35 mouse cellular contexts compared by ENCODE assay signal in genomic region chr2:77938317-77938716, GRCm38 (mm10).
"Had no signal": no experiment of that assay in that cellular context is flagged by ENCODE, and none has a peak within 500 bp of the region (broad histone marks: within the 10 kb centered on the region; RNA-seq: fewer than 3 reads in every experiment).

No protein-coding gene starts in this region.

- H3K4me3 ChIP-seq: heart, embryonic 10.5 days; heart, embryonic 12.5 days; heart, embryonic 13.5 days; heart, embryonic 15.5 days; hindbrain, embryonic 10.5 days; hindbrain, embryonic 12.5 days; hindbrain, embryonic 13.5 days; hindbrain, embryonic 15.5 days; intestine, embryonic 15.5 days; kidney, embryonic 15.5 days; layer of hippocampus, adult 2 months had no signal

- ATAC-seq: hindbrain, embryonic 16.5 days; hindbrain, postnatal 0 days; inflammation-experienced regulatory T-cells, adult 6 months; intestine, embryonic 15.5 days; intestine, embryonic 16.5 days; intestine, postnatal 0 days had no signal

- H3K9me3 ChIP-seq: heart, embryonic 10.5 days; heart, embryonic 12.5 days; heart, embryonic 13.5 days; heart, embryonic 15.5 days; hindbrain, embryonic 10.5 days; hindbrain, embryonic 12.5 days; hindbrain, embryonic 13.5 days; hindbrain, embryonic 15.5 days; intestine, embryonic 15.5 days; kidney, embryonic 15.5 days had no signal

- H3K27me3 ChIP-seq: heart, embryonic 12.5 days; heart, embryonic 13.5 days; heart, embryonic 15.5 days; hindbrain, embryonic 12.5 days; hindbrain, embryonic 13.5 days; hindbrain, embryonic 15.5 days; intestine, embryonic 15.5 days; kidney, embryonic 15.5 days had no signal

- DNase-seq: heart, postnatal 10 days; heart, postnatal 14 days; heart, postnatal 36 days; heart, postnatal 4 days; kidney, adult 11 months; kidney, adult 18-20 months; kidney, adult 2 months; kidney, adult 8-10 months; kidney, adult 9 months; kidney, postnatal 10 days; kidney, postnatal 14 days; kidney, postnatal 25 days; kidney, postnatal 36 days; kidney, postnatal 4 days; layer of hippocampus, adult 9-11 months; layer of hippocampus, postnatal 36 days had no signal

- H3K4me2 ChIP-seq: heart, embryonic 11.5 days; heart, embryonic 12.5 days; heart, embryonic 13.5 days; heart, embryonic 15.5 days; hindbrain, embryonic 12.5 days; hindbrain, embryonic 13.5 days; hindbrain, embryonic 14.5 days; hindbrain, embryonic 15.5 days; intestine, embryonic 15.5 days; kidney, embryonic 15.5 days had no signal

- H3K27ac ChIP-seq: heart, embryonic 10.5 days; heart, embryonic 13.5 days; heart, embryonic 15.5 days; hindbrain, embryonic 10.5 days; hindbrain, embryonic 12.5 days; hindbrain, embryonic 13.5 days; hindbrain, embryonic 14.5 days; hindbrain, embryonic 15.5 days; hindbrain, postnatal 0 days; intestine, embryonic 15.5 days; kidney, embryonic 15.5 days; kidney, postnatal 0 days; layer of hippocampus, adult 2 months had no signal

- H3K9ac ChIP-seq: heart, embryonic 12.5 days; heart, embryonic 13.5 days; heart, embryonic 15.5 days; hindbrain, embryonic 12.5 days; hindbrain, embryonic 13.5 days; hindbrain, embryonic 14.5 days; hindbrain, embryonic 15.5 days; intestine, embryonic 15.5 days; kidney, embryonic 15.5 days had no signal

- H3K4me1 ChIP-seq: heart, embryonic 10.5 days; heart, embryonic 12.5 days; heart, embryonic 13.5 days; heart, embryonic 15.5 days; hindbrain, embryonic 10.5 days; hindbrain, embryonic 12.5 days; hindbrain, embryonic 13.5 days; hindbrain, embryonic 15.5 days; intestine, embryonic 15.5 days; kidney, embryonic 15.5 days had no signal
